Mouse (Mus musculus): ENCODE data around the gene Fam83e. TPM values are rescaled to one million over a fixed set of nuclear protein-coding genes. Genes with fewer than 3 reads are reported as not detected.

The Fam83e gene
- polyA plus RNA-seq, 1 experiment from 2014 or later: 1.1 TPM

- Histone ChIP-seq H3K27me3 (ENCODE audit: insufficient read depth, low read length) (peaks cover 8% of the 10 kb centered on the region), H3K27ac (ENCODE audit: low read depth) (no peak within 1 kb of the TSS), H3K9me3 (ENCODE audit: low read depth, low read length) (no peaks in the 10 kb centered on the region), H3K9ac (no peak within 1 kb of the TSS), H3K4me2 (no peak within 1 kb of the TSS), H3K4me3 (ENCODE audit: low read depth, low read length) (no peak within 1 kb of the TSS), H3K4me1 (ENCODE audit: insufficient read depth) (no peaks in the 10 kb centered on the region), H3K36me3 (ENCODE audit: insufficient read depth) (no peaks in the 10 kb centered on the region)
- 86% methylated on average over 50 of the region's 50 CpGs for WGBS
- DNase-seq: no peak
- ATAC-seq (ENCODE audit: insufficient read depth): no peak; the same call in 1 of the 2 replicates
- no peak for TF ChIP-seq CTCF (IDR thresholded peaks at IDR 0.05; ENCODE audit: low read depth)
These were observed 27.0 kb upstream of the Fam83e start, which contains the start of gene Sec1 for GRCm38 (mm10) chr7:45693921-45694591. Gene Sec1 (minus strand): TSS chr7:45694402.

- Histone ChIP-seq H3K4me1 (ENCODE audit: insufficient read depth) (no peaks in the 10 kb centered on the region), H3K36me3 (ENCODE audit: insufficient read depth) (no peaks in the 10 kb centered on the region), H3K27ac (ENCODE audit: low read depth) (no peak overlapping the region), H3K27me3 (ENCODE audit: insufficient read depth, low read length) (peaks cover 18% of the 10 kb centered on the region), H3K9me3 (ENCODE audit: low read depth, low read length) (no peaks in the 10 kb centered on the region), H3K9ac (no peak overlapping the region), H3K4me2 (no peak overlapping the region), H3K4me3 (ENCODE audit: low read depth, low read length) (no peak overlapping the region)
- ATAC-seq (ENCODE audit: insufficient read depth) (no peak), DNase-seq (no peak)
- TF ChIP-seq CTCF (IDR thresholded peaks at IDR 0.05; ENCODE audit: low read depth): no peak
- WGBS: 19% methylated on average over 6 of the region's 6 CpGs
These were observed 25.9 kb upstream of the Fam83e start for GRCm38 (mm10) chr7:45695098-45695497.

- Histone ChIP-seq H3K27me3 (ENCODE audit: insufficient read depth, low read length) (peaks cover 25% of the 10 kb centered on the region), H3K4me2 (no peak overlapping the region), H3K9me3 (ENCODE audit: low read depth, low read length) (no peaks in the 10 kb centered on the region), H3K4me1 (ENCODE audit: insufficient read depth) (peaks cover 3% of the 10 kb centered on the region; the same call in 1 of the 2 replicates), H3K9ac (no peak overlapping the region), H3K36me3 (ENCODE audit: insufficient read depth) (no peaks in the 10 kb centered on the region), H3K4me3 (ENCODE audit: low read depth, low read length) (no peak overlapping the region), H3K27ac (ENCODE audit: low read depth) (no peak overlapping the region)
- no peak for TF ChIP-seq CTCF (IDR thresholded peaks at IDR 0.05; ENCODE audit: low read depth)
- DNase-seq: no peak
- ATAC-seq (ENCODE audit: insufficient read depth): no peak
- 80% methylated on average over 5 of the region's 7 CpGs for WGBS
These were observed 23.1 kb upstream of the Fam83e start for GRCm38 (mm10) chr7:45697894-45698293.

GRCm38 (mm10) chr7:45699523-45700141 lies 21.4 kb upstream of the Fam83e start, which contains the start of gene Car11:
Gene Car11 (plus strand): TSS chr7:45699843.
- DNase-seq: no peak

GRCm38 (mm10) chr7:45700301-45701015 lies 20.6 kb upstream of the Fam83e start:
- H3K4me1 ChIP-seq (ENCODE audit: insufficient read depth): peaks cover 4% of the 10 kb centered on the region
- ATAC-seq (ENCODE audit: insufficient read depth) (peak; percentile 18; the same call in 1 of the 2 replicates), DNase-seq (peak; percentile 88)
- H3K27me3 ChIP-seq (ENCODE audit: insufficient read depth, low read length): peaks cover 25% of the 10 kb centered on the region
- peak overlapping the region; percentile 38 for H3K4me3 ChIP-seq (ENCODE audit: low read depth, low read length)
- TF ChIP-seq CTCF (IDR thresholded peaks at IDR 0.05; ENCODE audit: low read depth): no peak
- no peaks in the 10 kb centered on the region for H3K9me3 ChIP-seq (ENCODE audit: low read depth, low read length)
- peak overlapping the region; percentile 21; the same call in 1 of the 2 replicates for H3K9ac ChIP-seq
- WGBS: 2% methylated on average over 20 of the region's 20 CpGs
- peak overlapping the region; percentile 69 for H3K4me2 ChIP-seq
- no peaks in the 10 kb centered on the region for H3K36me3 ChIP-seq (ENCODE audit: insufficient read depth)
- H3K27ac ChIP-seq (ENCODE audit: low read depth): no peak overlapping the region

More at GRCm38 (mm10) chr7:45699523-45700141, 21.4 kb upstream of the Fam83e start, which contains the start of gene Car11:
- H3K4me3 ChIP-seq (ENCODE audit: low read depth, low read length): peak within 1 kb of the TSS; percentile 38
- H3K27ac ChIP-seq (ENCODE audit: low read depth): no peak within 1 kb of the TSS
- WGBS: 2% methylated on average over 36 of the region's 36 CpGs
- H3K9ac ChIP-seq: peak within 1 kb of the TSS; percentile 38; the same call in 1 of the 2 replicates
- peaks cover 25% of the 10 kb centered on the region for H3K27me3 ChIP-seq (ENCODE audit: insufficient read depth, low read length)
- TF ChIP-seq CTCF (IDR thresholded peaks at IDR 0.05; ENCODE audit: low read depth): no peak
- no peak for ATAC-seq (ENCODE audit: insufficient read depth)
- no peaks in the 10 kb centered on the region for H3K9me3 ChIP-seq (ENCODE audit: low read depth, low read length)
- H3K36me3 ChIP-seq (ENCODE audit: insufficient read depth): no peaks in the 10 kb centered on the region
- peaks cover 3% of the 10 kb centered on the region; the same call in 1 of the 2 replicates for H3K4me1 ChIP-seq (ENCODE audit: insufficient read depth)
- peak within 1 kb of the TSS; percentile 69 for H3K4me2 ChIP-seq

- peaks cover 10% of the 10 kb centered on the region for H3K4me1 ChIP-seq (ENCODE audit: insufficient read depth)
- no peak for DNase-seq
- 37% methylated on average over 11 of the region's 11 CpGs for WGBS
- peak overlapping the region; percentile 38; the same call in 1 of the 2 replicates for H3K4me3 ChIP-seq (ENCODE audit: low read depth, low read length)
- peak overlapping the region; percentile 69; the same call in 1 of the 2 replicates for H3K4me2 ChIP-seq
- no peak overlapping the region for H3K9ac ChIP-seq
- no peak for ATAC-seq (ENCODE audit: insufficient read depth)
- no peak overlapping the region for H3K27ac ChIP-seq (ENCODE audit: low read depth)
- H3K27me3 ChIP-seq (ENCODE audit: insufficient read depth, low read length): peaks cover 25% of the 10 kb centered on the region
- no peaks in the 10 kb centered on the region for H3K36me3 ChIP-seq (ENCODE audit: insufficient read depth)
- H3K9me3 ChIP-seq (ENCODE audit: low read depth, low read length): no peaks in the 10 kb centered on the region
- TF ChIP-seq CTCF (IDR thresholded peaks at IDR 0.05; ENCODE audit: low read depth): no peak
These were observed 19.9 kb upstream of the Fam83e start for GRCm38 (mm10) chr7:45701072-45701471.

All from lung, embryonic 14.5 days (tissue).